Mouse (Mus musculus): Measurements from ENCODE around the gene Rnf146.

The Rnf146 gene

GRCm38 (mm10) chr10:29362197-29362900 is at the start of gene Rnf146:
TSS of gene Rnf146 (minus strand) at chr10:29362442.
- 8% methylated on average over 15 of the region's 15 CpGs for WGBS

- WGBS = 43% methylated on average over 8 of the region's 8 CpGs
Measured at GRCm38 (mm10) chr10:29402656-29403268, 40.5 kb upstream of the Rnf146 start.

GRCm38 (mm10) chr10:29394890-29395289 is 32.6 kb upstream of the Rnf146 start:
- 77% methylated on average over 2 of the region's 2 CpGs for whole genome bisulfite sequencing

- WGBS = 79% methylated on average over 2 of the region's 2 CpGs
Measured at GRCm38 (mm10) chr10:29381558-29381957, 19.3 kb upstream of the Rnf146 start.

GRCm38 (mm10) chr10:29374065-29374464 is 11.8 kb upstream of the Rnf146 start:
- WGBS = 50% methylated on average over 5 of the region's 5 CpGs

GRCm38 (mm10) chr10:29361464-29362196 is 612 bp downstream of the Rnf146 start:
- WGBS = under 1% methylated on average over 96 of the region's 100 CpGs

GRCm38 (mm10) chr10:29361095-29361463 is 1.2 kb downstream of the Rnf146 start:
- WGBS = 1% methylated on average over 6 of the region's 6 CpGs

GRCm38 (mm10) chr10:29354183-29354582 is 8.1 kb downstream of the Rnf146 start:
- WGBS = 32% methylated on average over 7 of the region's 7 CpGs

GRCm38 (mm10) chr10:29352575-29352974 is 9.7 kb downstream of the Rnf146 start:
- WGBS = 68% methylated on average over 3 of the region's 3 CpGs

- 91% methylated on average over 2 of the region's 2 CpGs for WGBS
Measured at GRCm38 (mm10) chr10:29351420-29351819, 10.8 kb downstream of the Rnf146 start.

- WGBS = 93% methylated on average over 7 of the region's 7 CpGs
Measured at GRCm38 (mm10) chr10:29346638-29347037, 15.6 kb downstream of the Rnf146 start.

GRCm38 (mm10) chr10:29344232-29344631 is 18.0 kb downstream of the Rnf146 start:
- 60% methylated on average over 4 of the region's 4 CpGs for WGBS

GRCm38 (mm10) chr10:29338355-29339056 is 23.7 kb downstream of the Rnf146 start:
- WGBS = 49% methylated on average over 4 of the region's 4 CpGs

GRCm38 (mm10) chr10:29333836-29334235 is 28.4 kb downstream of the Rnf146 start:
- WGBS = 72% methylated on average over 4 of the region's 4 CpGs

GRCm38 (mm10) chr10:29324817-29325216 is 37.4 kb downstream of the Rnf146 start:
- WGBS = 68% methylated on average over 2 of the region's 2 CpGs

GRCm38 (mm10) chr10:29313905-29314304 is 48.3 kb downstream of the Rnf146 start:
- 16% methylated on average over 5 of the region's 5 CpGs for WGBS

GRCm38 (mm10) chr10:29313064-29313638 is 49.1 kb downstream of the Rnf146 start, which contains the start of gene Echdc1:
TSS of gene Echdc1 (plus strand) at chr10:29313166.
- WGBS = under 1% methylated on average over 45 of the region's 49 CpGs

GRCm38 (mm10) chr10:29311480-29312219 is 50.6 kb downstream of the Rnf146 start:
- WGBS = 63% methylated on average over 4 of the region's 4 CpGs

- 96% methylated on average over 4 of the region's 4 CpGs for WGBS
Measured at GRCm38 (mm10) chr10:29302230-29302629, 60.0 kb downstream of the Rnf146 start.

All from cerebral cortex, adult 2 months (tissue).